Mouse (Mus musculus): ENCODE data around the gene Usp34.

- TF ChIP-seq GATA1 (IDR thresholded peaks at IDR 0.05; ENCODE audit: borderline replicate concordance, low read length) (no peak), FLI1 (IDR thresholded peaks at IDR 0.05; ENCODE audit: low read length) (no peak)
These were observed 76.1 kb downstream of the Usp34 start for GRCm38 (mm10) chr11:23382787-23383186.
